Mouse (Mus musculus) intestine, postnatal 0 days (tissue): ENCODE data around the gene Cdc26. TPM values are rescaled to one million over a fixed set of nuclear protein-coding genes. Genes with fewer than 3 reads are reported as not detected.
A peak's percentile ranks its signal among the peaks of the same experiment; 100 is the strongest.

Experiments
- ATAC-seq: fragments of 200-750 bp; cut with Nextera tagmentation; 2 replicates; pipeline ENCODE4 v1.8.0; 2017; ENCODE audit warnings: mild to moderate bottlenecking, moderate TSS enrichment, moderate library complexity
- H3K27ac ChIP-seq: fragments of 300-500 bp; sonication (generic); 2 replicates; pipeline ENCODE4 v1.5.1; 2014; ENCODE audit warnings: mild to moderate bottlenecking, low read depth, low read length, moderate library complexity
- H3K27me3 ChIP-seq: fragments of 300-500 bp; sonication (generic); replicated peaks from 2 replicates; pipeline ENCODE4 v1.6.1; 2014; ENCODE audit warnings: low read length, mixed read lengths; ENCODE audit not compliant: control insufficient read depth, insufficient read depth
- H3K36me3 ChIP-seq: fragments of 300-500 bp; sonication (generic); 2 replicates; pipeline ENCODE4 v1.6.1; 2014; ENCODE audit warnings: mild to moderate bottlenecking, moderate library complexity; ENCODE audit not compliant: control insufficient read depth, insufficient read depth
- H3K4me1 ChIP-seq: fragments of 300-500 bp; sonication (generic); replicated peaks from 2 replicates; pipeline ENCODE4 v1.6.1; 2014; ENCODE audit warnings: antibody characterized with exemption, low read length, mixed read lengths; ENCODE audit not compliant: control insufficient read depth, insufficient read depth
- H3K4me2 ChIP-seq: fragments of 300-500 bp; sonication (generic); replicated peaks from 2 replicates; pipeline ENCODE4 v1.6.1; 2014; ENCODE audit warnings: low read depth, mild to moderate bottlenecking, moderate library complexity
- H3K4me3 ChIP-seq: fragments of 300-500 bp; sonication (generic); 2 replicates; pipeline ENCODE4 v1.5.1; 2014; ENCODE audit warnings: low read depth, low read length
- H3K9ac ChIP-seq: fragments of 300-500 bp; sonication (generic); 2 replicates; pipeline ENCODE4 v1.6.1; 2014; ENCODE audit warnings: mild to moderate bottlenecking, low read depth, low read length
- H3K9me3 ChIP-seq: fragments of 300-500 bp; sonication (generic); 2 replicates; pipeline ENCODE4 v1.6.1; 2016; ENCODE audit warnings: mixed run types; ENCODE audit not compliant: control insufficient read depth
- CTCF ChIP-seq: sonication (generic); IDR thresholded peaks from 2 replicates; pipeline ENCODE4 v1.5.1; 2016; ENCODE audit warnings: low read depth, mild to moderate bottlenecking, control low read depth, antibody characterized with exemption, moderate library complexity
- WGBS: fragments of 180-500 bp; shearing (Covaris S2); extraction: QIAGEN DNeasy Blood & Tissue Kit; methylation state at CpG from one replicate; pipeline ENCODE4 v1.1.7; 2014; 5-methylcytosine and 5-hydroxymethylcytosine counted together
- polyA plus RNA-seq: library from polyadenylated mRNA; unstranded; fragments of >200 nt; fragmentation: Nextera tagmentation; extraction: Ambion mirVana; gene quantifications from 2 replicates; pipeline ENCODE4 v1.2.1, GENCODE M21; 2015

The Cdc26 gene
- polyA plus RNA-seq, 1 experiment from 2014 or later, result 73.7 TPM

GRCm38 (mm10) chr4:62348329-62348705 lies 60.1 kb downstream of the Cdc26 start:
- no peaks in the 10 kb centered on the region for H3K9me3 ChIP-seq
- 36% methylated on average over 2 of the region's 2 CpGs for WGBS
- H3K4me2 ChIP-seq, result no peak overlapping the region
- no peak overlapping the region for H3K9ac ChIP-seq
- peaks cover 2% of the 10 kb centered on the region; the same call in 1 of the 2 replicates for H3K4me1 ChIP-seq
- H3K4me3 ChIP-seq, result no peak overlapping the region
- ATAC-seq, result no peak
- TF ChIP-seq CTCF, result no peak
- H3K27ac ChIP-seq, result peak overlapping the region; percentile 54; the same call in 1 of the 2 replicates
- H3K36me3 ChIP-seq, result peaks cover 24% of the 10 kb centered on the region
- no peaks in the 10 kb centered on the region for H3K27me3 ChIP-seq

DNA sequence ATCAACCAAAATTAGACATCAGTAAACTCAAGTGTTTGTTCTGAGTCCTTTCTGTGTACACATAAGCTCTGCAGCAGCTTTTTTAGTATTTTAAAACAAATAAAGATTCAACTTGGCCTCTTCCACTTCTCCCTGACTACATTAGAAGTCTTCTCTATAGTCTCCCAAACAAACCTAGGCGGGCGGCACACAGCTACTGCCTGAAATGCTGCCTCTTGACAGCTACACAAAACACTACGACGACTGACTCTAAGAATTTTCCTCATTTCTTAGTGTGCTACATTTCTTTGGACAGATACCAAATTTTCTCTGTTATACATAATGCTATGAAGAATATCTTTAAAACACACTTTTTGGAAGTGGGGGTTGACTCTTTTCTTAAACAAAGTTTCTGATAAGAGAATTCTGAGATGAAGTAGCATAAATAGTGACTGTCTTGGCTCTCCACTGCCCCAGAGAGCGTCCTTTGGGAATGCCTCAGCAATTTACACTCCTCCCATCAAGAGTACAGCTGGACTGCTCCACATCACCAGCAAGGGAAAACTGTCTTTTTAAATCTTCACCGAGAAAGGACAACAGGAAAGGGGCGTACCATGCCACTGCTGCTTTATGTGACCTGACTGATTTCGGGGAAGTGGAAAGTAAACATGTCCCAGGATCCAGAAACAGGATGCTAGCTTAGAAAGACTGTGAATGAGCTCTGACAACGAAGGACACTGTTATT lies 60.7 kb downstream of the Cdc26 start:
- H3K27ac ChIP-seq, result peak overlapping the region; percentile 54; the same call in 1 of the 2 replicates
- H3K9ac ChIP-seq, result no peak overlapping the region
- H3K4me1 ChIP-seq, result peaks cover 2% of the 10 kb centered on the region; the same call in 1 of the 2 replicates
- H3K9me3 ChIP-seq, result no peaks in the 10 kb centered on the region
- H3K27me3 ChIP-seq, result no peaks in the 10 kb centered on the region
- H3K36me3 ChIP-seq, result peaks cover 27% of the 10 kb centered on the region
- WGBS, result 47% methylated on average over 9 of the region's 9 CpGs
- H3K4me2 ChIP-seq, result 0 out of 2 replicates have a peak overlapping the region, but pooled peaks have one; percentile 17
- no peak overlapping the region for H3K4me3 ChIP-seq
- ATAC-seq, result 0 out of 2 replicates have a peak, but pooled peaks have one; percentile 16
- no peak for TF ChIP-seq CTCF

DNA sequence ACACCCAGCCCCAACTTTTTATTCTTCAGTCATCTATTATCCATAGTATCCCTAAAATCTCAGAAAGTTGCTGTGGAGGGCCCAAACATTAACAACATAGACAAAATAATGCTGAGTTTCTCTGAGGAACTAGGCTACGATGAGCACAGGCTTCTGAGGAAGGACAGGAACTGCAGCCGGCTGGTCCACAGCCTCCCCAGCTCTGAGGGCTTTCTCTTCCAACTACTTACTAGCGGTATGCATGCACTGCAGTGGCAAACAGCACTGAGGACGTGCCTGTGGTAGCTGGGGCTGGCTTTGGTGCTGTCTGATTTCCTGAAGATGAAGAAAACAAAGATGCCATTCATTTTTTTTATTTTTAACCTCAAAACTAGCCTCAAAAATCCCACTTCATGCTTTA lies 62.6 kb downstream of the Cdc26 start:
- Histone ChIP-seq H3K9ac (no peak overlapping the region), H3K36me3 (peaks cover 39% of the 10 kb centered on the region), H3K27me3 (no peaks in the 10 kb centered on the region), H3K4me1 (peaks cover 2% of the 10 kb centered on the region; the same call in 1 of the 2 replicates), H3K27ac (no peak overlapping the region), H3K4me2 (no peak overlapping the region), H3K9me3 (no peaks in the 10 kb centered on the region), H3K4me3 (no peak overlapping the region)
- 78% methylated on average over 4 of the region's 4 CpGs for WGBS
- no peak for ATAC-seq
- no peak for TF ChIP-seq CTCF

- 83% methylated on average over 1 of the region's 1 CpGs for WGBS
- Histone ChIP-seq H3K4me1 (peaks cover 2% of the 10 kb centered on the region; the same call in 1 of the 2 replicates), H3K4me2 (no peak overlapping the region), H3K9me3 (no peaks in the 10 kb centered on the region), H3K4me3 (no peak overlapping the region), H3K27me3 (no peaks in the 10 kb centered on the region), H3K36me3 (peaks cover 50% of the 10 kb centered on the region), H3K27ac (no peak overlapping the region), H3K9ac (no peak overlapping the region)
- TF ChIP-seq CTCF, result peak; percentile 59
- ATAC-seq, result no peak
Measured at GRCm38 (mm10) chr4:62344000-62344399, 64.4 kb downstream of the Cdc26 start.

DNA sequence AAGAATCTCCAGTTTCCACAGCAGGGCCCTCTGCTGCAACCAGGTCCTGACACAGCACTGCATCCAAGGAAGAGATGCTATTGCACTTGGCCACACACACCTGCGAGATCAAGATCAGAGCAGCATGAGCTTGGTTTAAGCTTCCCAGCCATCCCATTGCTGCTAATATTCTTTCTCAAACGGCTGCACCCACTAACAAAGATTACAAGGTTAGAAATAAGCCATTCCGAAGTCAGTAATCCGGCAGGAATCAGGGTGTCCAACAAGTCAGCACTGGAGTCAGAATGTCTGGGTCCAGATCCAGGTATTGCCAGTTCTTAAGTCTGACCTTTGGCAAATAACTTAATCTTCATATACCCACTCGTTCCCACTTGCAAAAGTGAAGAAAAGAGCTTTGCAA lies 69.9 kb downstream of the Cdc26 start:
- Histone ChIP-seq H3K27ac (no peak overlapping the region), H3K4me2 (no peak overlapping the region), H3K9me3 (no peaks in the 10 kb centered on the region), H3K4me1 (no peaks in the 10 kb centered on the region), H3K4me3 (no peak overlapping the region), H3K36me3 (peaks cover 60% of the 10 kb centered on the region), H3K27me3 (no peaks in the 10 kb centered on the region), H3K9ac (no peak overlapping the region)
- no peak for ATAC-seq
- WGBS, result 94% methylated on average over 5 of the region's 5 CpGs
- TF ChIP-seq CTCF, result no peak

Other genes starting within 250 kb of the Cdc26 start
- 2.4 and 3.1 TPM in 2 replicates for gene Zfp37, start 177.6 kb downstream of the Cdc26 start, polyA plus RNA-seq
- 16.1 and 17.8 TPM in 2 replicates for gene Slc31a2, start 146.1 kb downstream of the Cdc26 start, polyA plus RNA-seq
- 16.9 and 18.3 TPM in 2 replicates for gene Fkbp15, start 48.1 kb downstream of the Cdc26 start, polyA plus RNA-seq
- gene Slc31a1, start 47.9 kb downstream of the Cdc26 start, polyA plus RNA-seq, result 133 and 150 TPM in 2 replicates
- 6.9 and 8.0 TPM in 2 replicates for gene Prpf4, start 155 bp upstream of the Cdc26 start, polyA plus RNA-seq
- 0.14 and 0.35 TPM in 2 replicates for gene Rnf183, start 26.6 kb upstream of the Cdc26 start, polyA plus RNA-seq
- 1.6 and 1.8 TPM in 2 replicates for gene Wdr31, start 62.3 kb upstream of the Cdc26 start, polyA plus RNA-seq
- 14.7 and 20.5 TPM in 2 replicates for gene Bspry, start 71.4 kb upstream of the Cdc26 start, polyA plus RNA-seq
- 125 and 145 TPM in 2 replicates for gene Hdhd3, start 94.8 kb upstream of the Cdc26 start, polyA plus RNA-seq
- 156 and 168 TPM in 2 replicates for gene Alad, start 111.3 kb upstream of the Cdc26 start, polyA plus RNA-seq
- gene Pole3, start 116.4 kb upstream of the Cdc26 start, polyA plus RNA-seq, result 38.0 TPM in 2 replicates
- 0.27 TPM in 1 of 2 replicates, not detected in the other for gene 4933430I17Rik, start 116.7 kb upstream of the Cdc26 start, polyA plus RNA-seq
- gene Rgs3, start 151.2 kb upstream of the Cdc26 start, polyA plus RNA-seq, result 30.1 and 30.8 TPM in 2 replicates